Mouse (Mus musculus): ENCODE data around the gene Ltk. TPM values are rescaled to one million over a fixed set of nuclear protein-coding genes. Genes with fewer than 3 reads are reported as not detected.

Gene Ltk
- total RNA-seq, 2 experiments from 2014 or later, result not detected

GRCm38 (mm10) chr2:119710011-119710410, 50.2 kb downstream of the Ltk start:
- no peak overlapping the region for H3K27ac ChIP-seq
- no peak overlapping the region for H3K4me3 ChIP-seq
- TF ChIP-seq CTCF (IDR thresholded peaks at IDR 0.05), result no peak
- intact Hi-C loops (cut with DNase I), result no loop called here
- no peak for DNase-seq

- intact Hi-C loops (cut with DNase I), result no loop called here
- Histone ChIP-seq H3K27ac (no peak overlapping the region), H3K4me3 (no peak overlapping the region)
- no peak for TF ChIP-seq CTCF (IDR thresholded peaks at IDR 0.05)
- DNase-seq, result no peak
Measured at GRCm38 (mm10) chr2:119707676-119708075, 52.6 kb downstream of the Ltk start.

DNA sequence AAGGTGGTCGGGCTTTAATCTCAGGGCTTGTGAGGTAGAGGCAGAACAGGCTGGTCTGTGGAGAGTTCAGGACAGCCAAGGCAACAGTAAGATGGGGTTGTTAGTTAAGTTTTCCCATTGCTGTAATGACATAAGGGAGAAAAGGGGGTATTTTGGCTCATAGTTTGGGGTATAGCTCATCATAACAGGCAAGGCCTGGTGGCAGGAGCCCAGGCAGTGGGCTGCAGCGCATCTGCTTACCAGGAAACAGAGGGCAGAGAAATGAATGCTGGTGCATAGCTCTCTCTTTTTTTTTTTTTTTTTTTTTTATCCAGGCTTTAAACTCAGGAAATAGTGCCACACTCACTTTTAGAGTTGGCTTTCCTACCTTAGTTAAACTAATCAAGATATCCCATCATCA, 57.1 kb downstream of the Ltk start:
- TF ChIP-seq CTCF (IDR thresholded peaks at IDR 0.05), result no peak
- Histone ChIP-seq H3K4me3 (no peak overlapping the region), H3K27ac (no peak overlapping the region)
- DNase-seq, result no peak
- intact Hi-C loops (cut with DNase I), result no loop called here

Other genes starting within 250 kb of the Ltk start
- gene Exd1, start 212.8 kb downstream of the Ltk start, total RNA-seq (2021), result 1 to 10 TPM in 1 of 2 experiments, under 1 TPM in 1; 0.77 to 2.0 TPM
- 10 to 100 TPM; 75.1 to 80.9 TPM for gene Chp1, start 212.7 kb downstream of the Ltk start, total RNA-seq (2021)
- gene Nusap1, start 142.1 kb downstream of the Ltk start, total RNA-seq (2021), result under 1 TPM; 0.11 to 0.28 TPM
- not detected for gene Oip5, start 142.0 kb downstream of the Ltk start, total RNA-seq (2021)
- 10 to 100 TPM; 36.7 to 62.7 TPM for gene Ndufaf1, start 97.6 kb downstream of the Ltk start, total RNA-seq (2021)
- 10 to 100 TPM; 25.3 to 27.2 TPM for gene Rtf1, start 85.4 kb downstream of the Ltk start, total RNA-seq (2021)
- not detected for gene Itpka, start 18.1 kb downstream of the Ltk start, total RNA-seq (2021)
- gene Rpap1, start 27.1 kb upstream of the Ltk start, total RNA-seq (2021), result 10 to 100 TPM; 14.4 to 16.7 TPM
- gene Tyro3, start 37.3 kb upstream of the Ltk start, total RNA-seq (2021), result under 1 TPM; 0.10 to 0.73 TPM
- gene Mga, start 136.8 kb upstream of the Ltk start, total RNA-seq (2021), result 10 to 100 TPM; 32.9 to 38.4 TPM
- gene Mapkbp1, start 212.3 kb upstream of the Ltk start, total RNA-seq (2021), result 1 to 10 TPM; 8.1 to 8.4 TPM

Data from gastrocnemius, adult 2 months (tissue).